Mouse (Mus musculus) midbrain, embryonic 14.5 days (tissue): ENCODE measurements around the gene Col10a1. TPM values are rescaled to one million over a fixed set of nuclear protein-coding genes. Genes with fewer than 3 reads are reported as not detected.

ENCODE experiments used
- ATAC-seq: fragments of 200-750 bp; cut with Nextera tagmentation; 2 replicates; pipeline ENCODE4 v1.8.0; 2017; ENCODE audit warnings: moderate number of reproducible peaks, moderate library complexity; ENCODE audit not compliant: low FRiP score, low TSS enrichment
- DNase-seq: peaks from one replicate; pipeline ENCODE4 v3.0.0-alpha.2; 2015
- H3K27ac ChIP-seq: fragments of 300-500 bp; sonication (generic); replicated peaks from 2 replicates; pipeline ENCODE4 v1.5.1; 2014; ENCODE audit warnings: mild to moderate bottlenecking, low read depth, low read length, moderate library complexity
- H3K27me3 ChIP-seq: fragments of 300-500 bp; sonication (generic); 2 replicates; pipeline ENCODE4 v1.6.1; 2014; ENCODE audit warnings: low read length, control low read depth, mixed read lengths; ENCODE audit not compliant: control insufficient read depth, insufficient read depth
- H3K36me3 ChIP-seq: fragments of 300-500 bp; sonication (generic); 2 replicates; pipeline ENCODE4 v1.6.1; 2014; ENCODE audit warnings: low read length, control low read depth; ENCODE audit not compliant: control insufficient read depth, insufficient read depth
- H3K4me1 ChIP-seq: fragments of 300-500 bp; sonication (generic); 2 replicates; pipeline ENCODE4 v1.6.1; 2014; ENCODE audit warnings: mild to moderate bottlenecking, antibody characterized with exemption, low read length, control low read depth; ENCODE audit not compliant: control insufficient read depth, insufficient read depth
- H3K4me2 ChIP-seq: fragments of 300-500 bp; sonication (generic); 2 replicates; pipeline ENCODE4 v1.6.1; 2014; ENCODE audit warnings: mild to moderate bottlenecking, low read length, moderate library complexity
- H3K4me3 ChIP-seq: fragments of 300-500 bp; sonication (generic); replicated peaks from 2 replicates; pipeline ENCODE4 v1.5.1; 2014; ENCODE audit warnings: low read depth, low read length
- H3K9ac ChIP-seq: fragments of 300-500 bp; sonication (generic); replicated peaks from 2 replicates; pipeline ENCODE4 v1.6.1; 2014; ENCODE audit warnings: mild to moderate bottlenecking, low read length, moderate library complexity
- H3K9me3 ChIP-seq: fragments of 300-500 bp; sonication (generic); 2 replicates; pipeline ENCODE4 v1.6.1; 2016; ENCODE audit warnings: low read length, control low read depth, mixed read lengths; ENCODE audit not compliant: control insufficient read depth
- WGBS: fragments of 180-500 bp; shearing (Covaris S2); extraction: QIAGEN DNeasy Blood & Tissue Kit; methylation state at CpG from one replicate; pipeline ENCODE4 v1.1.7; 2014; 5-methylcytosine and 5-hydroxymethylcytosine counted together
- polyA plus RNA-seq: library from polyadenylated mRNA; unstranded; fragments of >200 nt; fragmentation: Nextera tagmentation; extraction: Ambion mirVana; gene quantifications from 2 replicates; pipeline ENCODE4 v1.2.1, GENCODE M21; 2014

Gene Col10a1
- polyA plus RNA-seq, result 0.15 and 0.26 TPM in 2 replicates

DNA sequence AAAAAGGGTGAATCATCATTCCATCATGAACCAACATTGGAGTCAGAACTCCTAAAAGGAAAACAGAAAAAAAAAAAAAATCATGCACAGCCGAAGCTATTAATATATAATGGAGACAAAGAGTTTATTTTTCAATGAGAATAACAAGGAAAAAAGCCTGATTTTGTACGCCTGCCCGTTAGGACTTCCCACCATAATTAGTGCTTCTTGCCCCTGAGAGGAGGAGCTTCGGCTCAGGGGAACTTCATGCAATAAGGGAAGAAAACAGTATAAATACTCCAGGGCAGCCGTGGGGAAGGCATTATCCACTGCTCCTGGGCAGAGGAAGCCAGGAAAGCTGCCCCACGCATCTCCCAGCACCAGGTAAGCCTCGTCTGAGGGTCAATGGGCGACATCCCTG, at the start of gene Col10a1:
Gene Col10a1 (plus strand): TSS at position 301 of the 400 bp plus-strand sequence.
- H3K4me2 ChIP-seq, result no peak within 1 kb of the TSS

DNA sequence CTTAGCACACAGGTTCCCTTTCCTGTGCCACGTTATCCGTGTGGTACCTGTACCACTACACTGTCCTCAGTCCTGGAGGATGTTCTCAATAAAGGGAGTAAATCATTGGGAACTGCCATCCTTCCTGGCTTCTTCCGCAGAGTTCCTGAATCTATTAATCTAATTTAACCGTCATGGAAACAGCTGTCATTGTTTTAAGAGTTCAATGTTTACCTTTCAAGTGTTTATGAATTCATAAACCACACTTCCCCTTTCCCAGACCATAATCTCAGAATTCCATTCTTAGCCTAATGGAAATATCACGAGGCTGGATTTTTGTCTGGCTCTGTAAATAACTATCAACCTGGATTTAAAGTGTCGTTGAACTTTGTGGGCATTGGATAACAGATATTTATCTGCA, 48.8 kb upstream of the Col10a1 start:
- 89% methylated on average over 6 of the region's 6 CpGs for WGBS
- ATAC-seq (no peak), DNase-seq (no peak)
- Histone ChIP-seq H3K4me2 (no peak overlapping the region), H3K36me3 (no peaks in the 10 kb centered on the region), H3K9ac (no peak overlapping the region), H3K9me3 (no peaks in the 10 kb centered on the region), H3K4me1 (no peaks in the 10 kb centered on the region), H3K27ac (no peak overlapping the region), H3K27me3 (no peaks in the 10 kb centered on the region), H3K4me3 (no peak overlapping the region)

More for the DNA sequence above, at the start of gene Col10a1:
- H3K4me3 ChIP-seq, result no peak within 1 kb of the TSS
- ATAC-seq, result no peak
- no peaks in the 10 kb centered on the region for H3K36me3 ChIP-seq
- H3K27ac ChIP-seq, result no peak within 1 kb of the TSS
- no peaks in the 10 kb centered on the region for H3K9me3 ChIP-seq
- H3K4me1 ChIP-seq, result no peaks in the 10 kb centered on the region
- WGBS, result 66% methylated on average over 8 of the region's 8 CpGs
- no peaks in the 10 kb centered on the region for H3K27me3 ChIP-seq
- no peak for DNase-seq
- H3K9ac ChIP-seq, result no peak within 1 kb of the TSS

DNA sequence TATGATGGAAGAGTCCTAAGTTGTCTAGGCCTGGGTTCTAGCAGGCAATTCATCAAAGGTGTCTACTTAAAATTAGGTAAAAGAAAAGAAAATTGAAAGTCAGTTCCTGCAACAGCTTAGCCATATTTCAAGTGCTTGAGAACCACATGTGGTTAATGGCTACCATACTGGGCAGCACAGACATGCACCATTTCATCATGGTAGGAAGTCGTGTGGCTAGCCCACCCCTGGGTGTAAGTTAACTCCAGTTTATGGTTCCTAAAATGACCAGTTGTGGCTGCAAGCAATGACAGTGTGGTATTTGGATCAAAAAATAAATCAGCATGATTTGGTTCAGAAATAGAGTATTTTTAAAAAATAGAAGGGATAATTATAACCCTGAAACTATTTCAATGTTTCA, 47.9 kb upstream of the Col10a1 start:
- no peaks in the 10 kb centered on the region for H3K36me3 ChIP-seq
- no peak overlapping the region for H3K4me2 ChIP-seq
- DNase-seq (no peak), ATAC-seq (no peak)
- H3K27ac ChIP-seq, result no peak overlapping the region
- no peak overlapping the region for H3K9ac ChIP-seq
- H3K9me3 ChIP-seq, result no peaks in the 10 kb centered on the region
- no peaks in the 10 kb centered on the region for H3K27me3 ChIP-seq
- 97% methylated on average over 1 of the region's 1 CpGs for WGBS
- H3K4me3 ChIP-seq, result no peak overlapping the region
- no peaks in the 10 kb centered on the region for H3K4me1 ChIP-seq

DNA sequence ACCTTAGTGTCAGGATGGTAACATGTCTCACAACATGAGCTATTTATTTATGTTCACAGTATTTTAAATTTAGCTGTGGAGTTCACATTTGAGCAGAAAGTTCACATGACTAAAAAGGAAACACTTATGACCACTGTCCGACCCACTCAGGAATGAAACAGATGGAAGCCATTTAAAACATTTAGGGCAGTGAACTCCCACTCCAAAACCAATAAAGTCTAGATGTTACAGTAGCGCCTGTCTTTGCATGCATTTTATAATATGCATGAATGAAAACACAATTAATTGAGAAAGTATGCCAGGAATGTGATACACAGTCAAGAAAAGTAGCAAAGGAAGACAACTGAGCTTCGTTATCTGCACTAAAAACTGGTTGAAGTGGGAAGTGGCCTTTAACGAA, 37.6 kb upstream of the Col10a1 start:
- no peak overlapping the region for H3K9ac ChIP-seq
- ATAC-seq (no peak), DNase-seq (no peak)
- H3K4me3 ChIP-seq, result no peak overlapping the region
- no peaks in the 10 kb centered on the region for H3K36me3 ChIP-seq
- WGBS, result 90% methylated on average over 4 of the region's 4 CpGs
- no peak overlapping the region for H3K4me2 ChIP-seq
- no peak overlapping the region for H3K27ac ChIP-seq
- H3K9me3 ChIP-seq, result no peaks in the 10 kb centered on the region
- H3K4me1 ChIP-seq, result no peaks in the 10 kb centered on the region
- H3K27me3 ChIP-seq, result no peaks in the 10 kb centered on the region

DNA sequence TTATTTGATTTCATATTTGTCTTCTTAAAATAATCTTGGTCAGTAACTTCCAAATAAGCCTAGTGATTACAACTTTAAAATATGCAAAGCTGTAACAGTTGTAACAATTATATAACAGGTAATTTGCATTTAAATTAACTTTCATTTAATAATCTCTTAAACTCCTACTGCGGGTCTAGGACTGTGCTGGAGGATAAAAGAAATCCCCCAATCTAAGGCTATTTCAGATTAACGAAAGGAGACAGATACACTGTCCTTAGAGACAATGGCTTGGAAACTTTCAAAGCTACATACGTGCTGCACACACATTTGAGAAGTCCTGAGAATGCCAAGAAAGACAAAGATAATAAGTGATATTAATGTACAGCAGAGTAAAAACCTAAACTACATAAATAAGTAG, 31.5 kb upstream of the Col10a1 start:
- Histone ChIP-seq H3K4me3 (no peak overlapping the region), H3K36me3 (no peaks in the 10 kb centered on the region), H3K4me2 (no peak overlapping the region), H3K9me3 (no peaks in the 10 kb centered on the region), H3K27ac (no peak overlapping the region), H3K4me1 (no peaks in the 10 kb centered on the region), H3K27me3 (no peaks in the 10 kb centered on the region), H3K9ac (no peak overlapping the region)
- DNase-seq (no peak), ATAC-seq (no peak; the same call in 1 of the 2 replicates)
- WGBS, result 27% methylated on average over 3 of the region's 3 CpGs

DNA sequence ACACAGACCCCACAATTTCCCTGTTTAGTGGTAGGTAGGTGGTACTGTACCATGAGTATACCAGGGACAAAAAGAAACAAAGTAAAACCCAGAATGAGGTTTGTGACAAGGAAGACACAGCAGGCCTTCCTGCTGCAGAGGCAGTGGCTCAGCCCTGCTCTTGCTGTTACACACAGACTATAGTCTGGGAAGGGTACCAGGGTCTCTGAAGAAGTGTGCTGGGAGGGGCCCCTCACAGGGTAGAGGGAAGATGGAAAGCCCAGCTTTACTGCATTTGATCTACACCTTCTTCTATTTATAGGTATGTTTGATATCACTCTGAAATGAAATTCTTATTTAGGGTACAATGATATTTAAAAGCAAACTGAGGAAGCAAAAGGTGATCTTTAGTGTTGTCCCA, 26.0 kb upstream of the Col10a1 start:
- no peak overlapping the region for H3K4me3 ChIP-seq
- H3K9ac ChIP-seq, result no peak overlapping the region
- no peaks in the 10 kb centered on the region for H3K27me3 ChIP-seq
- H3K27ac ChIP-seq, result no peak overlapping the region
- no peak for ATAC-seq
- no peaks in the 10 kb centered on the region for H3K4me1 ChIP-seq
- H3K4me2 ChIP-seq, result no peak overlapping the region
- no peaks in the 10 kb centered on the region for H3K36me3 ChIP-seq
- H3K9me3 ChIP-seq, result no peaks in the 10 kb centered on the region
- no peak for DNase-seq

DNA sequence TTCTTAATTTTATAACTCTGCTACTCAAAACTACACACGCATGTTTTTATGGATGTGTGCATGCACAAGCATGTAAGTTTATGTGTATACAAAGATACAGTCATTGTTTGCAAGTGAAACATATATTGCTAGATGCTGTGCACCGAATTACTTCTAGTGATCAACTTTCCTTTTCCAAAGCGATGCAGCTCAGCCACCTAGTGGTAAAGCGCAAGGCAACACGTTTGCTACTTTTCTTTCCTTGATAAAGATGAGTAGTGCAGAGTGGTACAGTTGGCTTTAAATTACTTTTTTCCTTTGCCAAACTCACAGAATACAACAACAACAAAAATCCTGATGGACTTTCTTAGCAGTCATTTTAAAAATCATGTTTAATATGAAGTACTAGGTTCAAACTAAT, 21.6 kb upstream of the Col10a1 start:
- 67% methylated on average over 5 of the region's 5 CpGs for whole genome bisulfite sequencing
- no peaks in the 10 kb centered on the region for H3K27me3 ChIP-seq
- H3K27ac ChIP-seq, result no peak overlapping the region
- no peaks in the 10 kb centered on the region for H3K9me3 ChIP-seq
- no peaks in the 10 kb centered on the region for H3K36me3 ChIP-seq
- no peak overlapping the region for H3K4me3 ChIP-seq
- no peak overlapping the region for H3K9ac ChIP-seq
- no peak overlapping the region for H3K4me2 ChIP-seq
- ATAC-seq (no peak), DNase-seq (peak; percentile 50)
- H3K4me1 ChIP-seq, result no peaks in the 10 kb centered on the region

DNA sequence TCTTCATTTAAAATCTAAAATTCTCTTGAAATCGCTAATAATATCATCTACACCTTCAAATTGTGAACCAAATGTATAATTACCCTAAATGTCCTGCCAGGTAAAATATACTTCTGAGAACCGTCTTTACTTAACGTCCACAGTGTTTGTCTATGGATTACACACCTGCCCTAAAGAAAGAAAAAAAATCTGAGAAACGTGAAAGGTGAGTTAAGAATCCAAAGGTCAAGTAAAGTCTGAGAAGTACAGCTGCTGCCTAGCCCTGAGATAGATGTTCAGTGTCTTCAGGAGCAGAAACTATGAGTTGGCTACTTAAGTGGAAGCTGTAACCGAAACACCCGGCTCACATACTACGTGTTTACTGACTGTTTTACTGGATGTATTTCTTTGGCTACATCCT, 16.4 kb upstream of the Col10a1 start:
- H3K9ac ChIP-seq, result no peak overlapping the region
- H3K4me2 ChIP-seq, result no peak overlapping the region
- no peak overlapping the region for H3K27ac ChIP-seq
- no peak overlapping the region for H3K4me3 ChIP-seq
- H3K4me1 ChIP-seq, result no peaks in the 10 kb centered on the region
- DNase-seq (no peak), ATAC-seq (no peak)
- H3K36me3 ChIP-seq, result no peaks in the 10 kb centered on the region
- WGBS, result 96% methylated on average over 7 of the region's 7 CpGs
- no peaks in the 10 kb centered on the region for H3K27me3 ChIP-seq
- H3K9me3 ChIP-seq, result no peaks in the 10 kb centered on the region

DNA sequence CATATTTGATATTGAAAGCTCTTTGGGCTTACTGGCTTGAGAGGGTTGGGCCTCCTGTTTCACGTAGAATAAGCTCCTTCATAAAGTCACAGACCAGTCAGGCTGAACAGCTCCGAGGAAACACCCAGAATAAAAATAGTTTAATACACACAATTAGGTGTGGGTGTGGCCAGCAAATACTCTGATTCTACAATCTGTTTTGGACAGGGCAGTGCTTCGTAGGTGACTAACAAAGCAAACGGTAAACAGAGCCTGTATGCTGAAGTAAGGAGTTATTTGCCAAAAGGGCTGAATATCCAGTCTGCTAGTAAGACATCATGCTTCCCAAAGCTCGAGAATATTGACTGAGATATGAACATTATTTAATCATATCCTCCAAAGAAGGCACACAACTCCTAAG, 4.1 kb upstream of the Col10a1 start:
- H3K4me3 ChIP-seq, result no peak overlapping the region
- no peaks in the 10 kb centered on the region for H3K4me1 ChIP-seq
- H3K4me2 ChIP-seq, result no peak overlapping the region
- no peaks in the 10 kb centered on the region for H3K36me3 ChIP-seq
- DNase-seq, result no peak
- no peak for ATAC-seq
- no peak overlapping the region for H3K9ac ChIP-seq
- 88% methylated on average over 5 of the region's 5 CpGs for WGBS
- H3K27me3 ChIP-seq, result no peaks in the 10 kb centered on the region
- H3K9me3 ChIP-seq, result no peaks in the 10 kb centered on the region
- H3K27ac ChIP-seq, result no peak overlapping the region
